Mouse (Mus musculus) CD8-positive naive resting alpha-beta T cell, adult 57 days (primary cell): ENCODE results near the gene Slc39a7. TPM values are rescaled to one million over a fixed set of nuclear protein-coding genes. Genes with fewer than 3 reads are reported as not detected.

Experiments used
- total RNA-seq: library from RNA; stranded (reverse); gene quantifications from one replicate; pipeline ENCODE4 v1.2.4, GENCODE M21; 2023

Slc39a7 gene
- total RNA-seq, result 91.6 TPM

DNA sequence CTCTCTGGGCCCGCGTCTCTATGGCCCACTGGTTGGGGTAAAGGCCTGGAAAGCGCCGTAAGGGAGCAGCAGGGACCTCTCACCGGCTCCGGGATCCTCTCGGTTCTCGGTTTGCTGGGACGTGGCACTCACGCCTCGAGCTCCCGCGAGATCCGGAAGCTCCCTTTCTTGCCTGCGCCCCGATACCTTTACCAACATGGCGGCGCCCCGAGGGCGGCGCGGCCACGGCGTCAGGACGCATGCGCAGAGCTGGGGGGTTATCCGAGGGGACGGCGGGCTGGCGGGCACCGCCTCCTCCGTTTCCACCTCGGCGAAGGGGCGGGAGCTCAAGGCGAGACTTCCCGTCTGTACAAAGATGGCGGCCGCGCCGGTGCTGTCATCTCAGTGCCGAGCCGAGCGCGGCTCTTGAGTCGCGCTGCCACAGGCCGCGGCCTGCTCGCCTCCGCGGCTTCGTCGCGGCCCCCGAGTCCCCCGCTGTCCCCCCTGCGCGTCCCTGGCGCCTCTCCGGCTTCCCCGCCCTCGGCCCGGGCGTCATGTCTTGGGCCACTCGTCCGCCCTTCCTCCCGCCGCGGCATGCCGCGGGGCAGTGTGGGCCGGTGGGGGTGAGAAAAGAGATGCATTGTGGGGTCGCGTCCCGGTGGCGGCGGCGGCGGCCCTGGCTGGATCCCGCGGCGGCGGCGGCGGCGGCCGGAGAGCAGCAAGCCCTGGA is at the start of gene Slc39a7, which contains the start of gene Rxrb:
Slc39a7 (minus strand) TSS at position 218 of the 709 bp plus-strand sequence.
Rxrb (plus strand) TSS at position 348 of the 709 bp plus-strand sequence.

GRCm38 (mm10) chr17:34038878-34039561 is 7.5 kb upstream of the Slc39a7 start, which contains the start of gene Col11a2:
Gene Col11a2 (plus strand): TSS chr17:34039437.

DNA sequence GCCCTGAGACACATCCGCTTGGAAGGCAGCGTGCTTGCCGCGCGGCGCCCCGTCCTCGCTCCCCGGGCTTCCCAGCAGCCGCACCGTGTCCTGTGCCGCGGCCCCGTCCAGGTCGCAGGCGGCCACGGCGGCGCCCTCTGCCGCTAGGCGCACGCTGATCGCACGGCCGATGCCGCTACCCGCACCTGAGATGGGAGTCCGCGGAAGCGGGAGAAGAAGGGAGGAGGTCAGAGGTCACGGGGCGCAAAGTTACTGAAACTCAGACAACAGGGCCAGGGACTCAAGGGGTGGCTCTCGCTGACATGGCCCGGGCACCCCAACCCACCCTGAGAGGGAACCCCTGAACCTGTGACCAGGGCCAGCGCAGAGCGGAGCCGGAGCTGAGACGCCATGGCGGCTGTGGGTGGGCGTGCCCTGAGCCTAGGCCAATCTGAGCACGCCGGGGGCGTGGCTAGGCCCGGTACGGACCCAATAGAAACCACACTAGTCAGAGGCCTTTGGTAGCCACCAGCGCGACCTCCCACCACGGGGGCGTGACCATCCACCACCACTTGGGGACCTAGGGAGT is 3.7 kb downstream of the Slc39a7 start, which contains the start of gene H2-Ke6:
H2-Ke6 (minus strand) TSS at position 405 of the 568 bp plus-strand sequence.

DNA sequence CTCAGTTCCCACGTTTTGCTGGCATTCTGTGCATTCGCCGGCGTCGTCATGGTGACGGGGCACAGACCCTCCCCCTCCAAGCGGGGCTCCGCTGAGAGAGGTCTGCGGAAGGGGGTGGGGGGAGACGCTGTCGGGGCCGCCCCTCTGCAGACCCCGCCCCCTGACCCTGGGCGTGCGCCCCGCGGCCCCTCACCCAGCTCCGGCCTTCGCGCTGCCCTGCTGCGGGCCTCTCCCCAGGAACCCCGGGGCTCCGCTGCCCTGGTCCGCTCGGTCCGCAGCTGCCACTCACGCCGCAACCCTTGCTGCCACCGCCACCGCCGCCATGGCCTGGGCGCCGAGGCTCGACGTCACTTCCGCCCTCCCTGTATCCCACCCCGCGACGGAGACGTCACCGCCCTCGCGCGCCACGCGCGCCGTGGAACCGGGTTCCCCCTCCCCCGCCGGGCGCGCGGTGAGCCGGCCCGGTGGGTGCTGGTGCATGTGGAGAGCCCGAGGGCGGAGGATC is 7.1 kb downstream of the Slc39a7 start, which contains the start of gene Ring1:
Ring1 (minus strand) TSS at position 364 of the 505 bp plus-strand sequence.

DNA sequence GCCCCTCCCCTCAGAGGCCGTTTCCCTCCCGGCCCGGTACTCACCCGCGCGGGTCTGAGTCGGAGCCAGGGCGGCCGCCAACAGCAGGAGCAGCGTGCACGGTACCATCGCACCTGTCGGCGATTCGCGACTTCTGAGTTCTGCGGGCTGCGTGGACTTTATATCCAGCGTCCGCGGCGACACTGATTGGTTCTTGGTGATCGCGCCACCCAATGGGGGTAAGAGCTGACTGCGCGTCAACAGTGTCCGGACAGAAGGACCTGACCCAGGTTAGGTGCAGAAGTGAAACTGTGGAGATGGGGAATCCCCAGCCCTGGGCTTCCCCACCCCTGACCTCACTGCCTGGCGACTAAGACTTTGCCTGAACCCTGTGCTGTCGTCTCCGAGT is 31.3 kb downstream of the Slc39a7 start, which contains the start of gene H2-K1:
H2-K1 (minus strand) TSS at position 198 of the 388 bp plus-strand sequence.

Other genes with a start within 250 kb of the Slc39a7 start
- gene Angptl4, start 249.9 kb downstream of the Slc39a7 start, total RNA-seq, result 1.4 TPM
- gene Kank3, start 221.2 kb downstream of the Slc39a7 start, total RNA-seq, result 3.1 TPM
- 5,360 TPM for gene Rps28, start 207.1 kb downstream of the Slc39a7 start, total RNA-seq
- gene Ndufa7, start 207.1 kb downstream of the Slc39a7 start, total RNA-seq, result 138 TPM
- gene Cd320, start 188.6 kb downstream of the Slc39a7 start, total RNA-seq, result 9.8 TPM
- not detected for gene Gm7029, start 157.8 kb downstream of the Slc39a7 start, total RNA-seq
- 5.4 TPM for gene Kifc1, start 141.0 kb downstream of the Slc39a7 start, total RNA-seq
- gene Platr17, start 126.5 kb downstream of the Slc39a7 start, total RNA-seq, result 1.1 TPM
- gene Daxx, start 122.3 kb downstream of the Slc39a7 start, total RNA-seq, result 60.9 TPM
- 363 TPM for gene Tapbp, start 115.8 kb downstream of the Slc39a7 start, total RNA-seq
- gene Zbtb22, start 115.8 kb downstream of the Slc39a7 start, total RNA-seq, result 29.5 TPM
- gene Rgl2, start 102.1 kb downstream of the Slc39a7 start, total RNA-seq, result 159 TPM
- gene Pfdn6, start 91.3 kb downstream of the Slc39a7 start, total RNA-seq, result 61.3 TPM
- gene Wdr46, start 91.0 kb downstream of the Slc39a7 start, total RNA-seq, result 67.7 TPM
- gene B3galt4, start 80.2 kb downstream of the Slc39a7 start, total RNA-seq, result 16.0 TPM
- gene Vps52, start 75.9 kb downstream of the Slc39a7 start, total RNA-seq, result 58.6 TPM
- gene Rps18, start 75.7 kb downstream of the Slc39a7 start, total RNA-seq, result 2,292 TPM
- gene H2-K1, start 31.3 kb downstream of the Slc39a7 start, total RNA-seq, result 4,625 TPM
- 32.6 TPM for gene Ring1, start 7.0 kb downstream of the Slc39a7 start, total RNA-seq
- 140 TPM for gene H2-Ke6, start 3.6 kb downstream of the Slc39a7 start, total RNA-seq
- 103 TPM for gene Rxrb, start 130 bp upstream of the Slc39a7 start, total RNA-seq
- gene Col11a2, start 7.8 kb upstream of the Slc39a7 start, total RNA-seq, result 21.9 TPM
- 24.7 TPM for gene H2-Oa, start 60.7 kb upstream of the Slc39a7 start, total RNA-seq
- 62.7 TPM for gene H2-DMa, start 87.9 kb upstream of the Slc39a7 start, total RNA-seq
- 368 TPM for gene Brd2, start 91.0 kb upstream of the Slc39a7 start, total RNA-seq
- 84.9 TPM for gene H2-DMb2, start 111.6 kb upstream of the Slc39a7 start, total RNA-seq
- gene H2-DMb1, start 121.4 kb upstream of the Slc39a7 start, total RNA-seq, result 48.5 TPM
- gene Tap1, start 155.9 kb upstream of the Slc39a7 start, total RNA-seq, result 168 TPM
- 152 TPM for gene Psmb9, start 156.1 kb upstream of the Slc39a7 start, total RNA-seq
- 252 TPM for gene Psmb8, start 166.0 kb upstream of the Slc39a7 start, total RNA-seq
- gene Tap2, start 171.8 kb upstream of the Slc39a7 start, total RNA-seq, result 150 TPM
- 104 TPM for gene H2-Ob, start 207.2 kb upstream of the Slc39a7 start, total RNA-seq
- gene H2-Ab1, start 226.0 kb upstream of the Slc39a7 start, total RNA-seq, result 338 TPM